Mouse (Mus musculus): ENCODE results near the gene Cep72.

DNA sequence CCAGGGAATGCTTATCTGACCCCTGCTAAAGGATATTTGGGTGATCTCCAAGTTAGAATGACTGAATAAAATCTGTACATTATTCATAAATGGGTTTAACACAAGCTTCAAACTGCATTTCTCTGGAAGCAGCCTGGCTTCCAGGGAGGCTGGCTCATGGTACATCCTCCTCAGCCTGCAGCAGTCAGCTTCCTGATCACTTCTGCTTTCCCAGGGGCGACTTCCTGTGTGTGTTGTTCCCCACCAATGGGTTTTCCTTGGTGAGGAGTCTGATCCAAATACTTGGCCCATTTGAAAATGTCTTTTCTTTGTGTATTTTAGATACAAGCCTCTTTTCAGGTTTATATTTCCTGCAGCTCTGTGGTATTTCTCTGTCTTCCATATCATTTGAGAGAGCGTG, 33.1 kb downstream of the Cep72 start:
- no peak for TF ChIP-seq POLR2A (IDR thresholded peaks at IDR 0.05; ENCODE audit: control insufficient read depth, extremely low read depth, insufficient read depth, low read length, poor library complexity)
- TF ChIP-seq CTCF (IDR thresholded peaks at IDR 0.05; ENCODE audit: borderline replicate concordance, control insufficient read depth, extremely low read depth, insufficient read depth, low read length, poor library complexity), result no peak

Data from thymus, adult 2 months (tissue).